Mouse (Mus musculus) hindbrain, embryonic 10.5 days (tissue): ENCODE measurements at regions not wholly inside any gene's neighbourhood (a gene's known extent, or its start where the extent isn't known, plus 50 kb on each side); places are given as distances from the start of the nearest gene placed in this dataset.

ENCODE experiments used
- DNase-seq: peaks from one replicate; pipeline ENCODE4 v3.0.0-alpha.2; 2017; ENCODE audit warnings: low spot score
- H3K27ac ChIP-seq: fragments of 300-500 bp; sonication (generic); 2 replicates; pipeline ENCODE4 v1.5.1; 2016; ENCODE audit warnings: mild to moderate bottlenecking, moderate library complexity
- H3K27me3 ChIP-seq: fragments of 300-500 bp; sonication (generic); 2 replicates; pipeline ENCODE4 v1.6.1; 2016; ENCODE audit warnings: mild to moderate bottlenecking; ENCODE audit not compliant: poor library complexity, insufficient read depth, severe bottlenecking
- H3K36me3 ChIP-seq: fragments of 300-500 bp; sonication (generic); 2 replicates; pipeline ENCODE4 v1.6.1; 2016; ENCODE audit warnings: mild to moderate bottlenecking, moderate library complexity
- H3K4me1 ChIP-seq: fragments of 300-500 bp; sonication (generic); replicated peaks from 2 replicates; pipeline ENCODE4 v1.6.1; 2016; ENCODE audit warnings: mild to moderate bottlenecking
- H3K4me3 ChIP-seq: fragments of 300-500 bp; sonication (generic); 2 replicates; pipeline ENCODE4 v1.5.1; 2016; ENCODE audit warnings: mild to moderate bottlenecking, moderate library complexity
- H3K9me3 ChIP-seq: fragments of 300-500 bp; sonication (generic); 2 replicates; pipeline ENCODE4 v1.6.1; 2016; ENCODE audit warnings: mild to moderate bottlenecking, moderate library complexity
- WGBS: fragments of 180-500 bp; shearing (Covaris S2); methylation state at CpG from one replicate; pipeline ENCODE4 v1.1.7; 2016; 5-methylcytosine and 5-hydroxymethylcytosine counted together

- no peak for DNase-seq
- Histone ChIP-seq H3K4me3 (no peak overlapping the region), H3K27me3 (0 out of 2 replicates have a peak, but pooled peaks cover 4% of the 10 kb centered on the region), H3K36me3 (no peaks in the 10 kb centered on the region), H3K27ac (peak overlapping the region; percentile 68; the same call in 1 of the 2 replicates), H3K4me1 (peaks cover 44% of the 10 kb centered on the region), H3K9me3 (no peaks in the 10 kb centered on the region)
- WGBS: 91% methylated on average over 4 of the region's 4 CpGs
Measured at GRCm38 (mm10) chr17:9757725-9758251, 88.3 kb upstream of the Pabpc6 start.

GRCm38 (mm10) chr17:9756675-9757074 is 87.2 kb upstream of the Pabpc6 start:
- H3K36me3 ChIP-seq: no peaks in the 10 kb centered on the region
- no peak for DNase-seq
- H3K9me3 ChIP-seq: no peaks in the 10 kb centered on the region
- H3K27ac ChIP-seq: peak overlapping the region; percentile 69
- H3K4me3 ChIP-seq: no peak overlapping the region
- WGBS: 86% methylated on average over 12 of the region's 12 CpGs
- H3K4me1 ChIP-seq: peaks cover 36% of the 10 kb centered on the region
- H3K27me3 ChIP-seq: 0 out of 2 replicates have a peak, but pooled peaks cover 4% of the 10 kb centered on the region

- H3K27me3 ChIP-seq: no peaks in the 10 kb centered on the region
- H3K36me3 ChIP-seq: no peaks in the 10 kb centered on the region
- peak overlapping the region; percentile 69 for H3K27ac ChIP-seq
- peak; percentile 55 for DNase-seq
- WGBS: 64% methylated on average over 3 of the region's 3 CpGs
- no peak overlapping the region for H3K4me3 ChIP-seq
- no peaks in the 10 kb centered on the region for H3K9me3 ChIP-seq
- H3K4me1 ChIP-seq: peaks cover 37% of the 10 kb centered on the region
Measured at GRCm38 (mm10) chr17:9756196-9756595, 86.7 kb upstream of the Pabpc6 start.

GRCm38 (mm10) chr17:9755576-9755975 is 86.1 kb upstream of the Pabpc6 start:
- Histone ChIP-seq H3K9me3 (no peaks in the 10 kb centered on the region), H3K4me3 (no peak overlapping the region), H3K27me3 (no peaks in the 10 kb centered on the region), H3K27ac (no peak overlapping the region), H3K4me1 (peaks cover 36% of the 10 kb centered on the region), H3K36me3 (no peaks in the 10 kb centered on the region)
- 89% methylated on average over 4 of the region's 4 CpGs for WGBS
- DNase-seq: no peak

- Histone ChIP-seq H3K9me3 (no peaks in the 10 kb centered on the region), H3K36me3 (no peaks in the 10 kb centered on the region), H3K27ac (no peak overlapping the region), H3K4me3 (no peak overlapping the region), H3K27me3 (no peaks in the 10 kb centered on the region), H3K4me1 (peaks cover 29% of the 10 kb centered on the region)
- 75% methylated on average over 2 of the region's 2 CpGs for WGBS
- DNase-seq: no peak
Measured at GRCm38 (mm10) chr17:9754884-9755405, 85.4 kb upstream of the Pabpc6 start.

GRCm38 (mm10) chr17:9752848-9753247 is 83.3 kb upstream of the Pabpc6 start:
- Histone ChIP-seq H3K9me3 (no peaks in the 10 kb centered on the region), H3K27me3 (no peaks in the 10 kb centered on the region), H3K4me3 (no peak overlapping the region), H3K27ac (no peak overlapping the region), H3K36me3 (no peaks in the 10 kb centered on the region), H3K4me1 (peaks cover 16% of the 10 kb centered on the region)
- 90% methylated on average over 4 of the region's 4 CpGs for WGBS
- no peak for DNase-seq

GRCm38 (mm10) chr17:9751348-9752170 is 82.0 kb upstream of the Pabpc6 start:
- Histone ChIP-seq H3K9me3 (no peaks in the 10 kb centered on the region), H3K4me3 (no peak overlapping the region), H3K27me3 (no peaks in the 10 kb centered on the region), H3K4me1 (peaks cover 13% of the 10 kb centered on the region), H3K27ac (peak overlapping the region; percentile 30; the same call in 1 of the 2 replicates), H3K36me3 (no peaks in the 10 kb centered on the region)
- 40% methylated on average over 13 of the region's 13 CpGs for WGBS
- DNase-seq: peak; percentile 29

GRCm38 (mm10) chr17:9750046-9750445 is 80.5 kb upstream of the Pabpc6 start:
- Histone ChIP-seq H3K27me3 (no peaks in the 10 kb centered on the region), H3K4me1 (peaks cover 10% of the 10 kb centered on the region), H3K9me3 (no peaks in the 10 kb centered on the region), H3K27ac (no peak overlapping the region), H3K36me3 (no peaks in the 10 kb centered on the region), H3K4me3 (no peak overlapping the region)
- DNase-seq: no peak
- WGBS: 94% methylated on average over 8 of the region's 8 CpGs

GRCm38 (mm10) chr17:9749301-9749700 is 79.8 kb upstream of the Pabpc6 start:
- Histone ChIP-seq H3K27ac (no peak overlapping the region), H3K9me3 (no peaks in the 10 kb centered on the region), H3K4me3 (no peak overlapping the region), H3K27me3 (no peaks in the 10 kb centered on the region), H3K4me1 (peaks cover 10% of the 10 kb centered on the region), H3K36me3 (no peaks in the 10 kb centered on the region)
- DNase-seq: no peak
- WGBS: 97% methylated on average over 3 of the region's 3 CpGs

- no peak for DNase-seq
- 93% methylated on average over 2 of the region's 2 CpGs for WGBS
- H3K4me3 ChIP-seq: no peak overlapping the region
- peaks cover 10% of the 10 kb centered on the region for H3K4me1 ChIP-seq
- H3K27me3 ChIP-seq: no peaks in the 10 kb centered on the region
- no peaks in the 10 kb centered on the region for H3K9me3 ChIP-seq
- H3K27ac ChIP-seq: no peak overlapping the region
- no peaks in the 10 kb centered on the region for H3K36me3 ChIP-seq
Measured at GRCm38 (mm10) chr17:9747893-9748292, 78.4 kb upstream of the Pabpc6 start.

GRCm38 (mm10) chr17:9743342-9743741 is 73.8 kb upstream of the Pabpc6 start:
- DNase-seq: no peak
- H3K36me3 ChIP-seq: no peaks in the 10 kb centered on the region
- no peaks in the 10 kb centered on the region for H3K9me3 ChIP-seq
- H3K4me3 ChIP-seq: no peak overlapping the region
- no peak overlapping the region for H3K27ac ChIP-seq
- no peaks in the 10 kb centered on the region for H3K27me3 ChIP-seq
- WGBS: 86% methylated on average over 5 of the region's 5 CpGs
- H3K4me1 ChIP-seq: no peaks in the 10 kb centered on the region

- Histone ChIP-seq H3K4me3 (no peak overlapping the region), H3K36me3 (no peaks in the 10 kb centered on the region), H3K27me3 (no peaks in the 10 kb centered on the region), H3K4me1 (no peaks in the 10 kb centered on the region), H3K9me3 (no peaks in the 10 kb centered on the region), H3K27ac (no peak overlapping the region)
- no peak for DNase-seq
- 90% methylated on average over 5 of the region's 5 CpGs for WGBS
Measured at GRCm38 (mm10) chr17:9741321-9741720, 71.8 kb upstream of the Pabpc6 start.

- Histone ChIP-seq H3K9me3 (no peaks in the 10 kb centered on the region), H3K4me1 (peaks cover 34% of the 10 kb centered on the region), H3K27ac (peak overlapping the region; percentile 0; the same call in 1 of the 2 replicates), H3K36me3 (no peaks in the 10 kb centered on the region), H3K4me3 (no peak overlapping the region), H3K27me3 (no peaks in the 10 kb centered on the region)
- DNase-seq: no peak
- WGBS: 75% methylated on average over 3 of the region's 3 CpGs
Measured at GRCm38 (mm10) chr17:9729020-9729419, 59.5 kb upstream of the Pabpc6 start.
